Mouse (Mus musculus) spleen, adult 12 weeks (tissue): ENCODE measurements at regions not wholly inside any gene's neighbourhood (a gene's known extent, or its start where the extent isn't known, plus 50 kb on each side); places are given as distances from the start of the nearest gene placed in this dataset.
"Not testable (repeated sequence)": the region's sequence is repeated elsewhere in the genome, so short reads cannot be mapped to it uniquely, and the experiment has no call there.

Source experiments
- DNase-seq: peaks from one replicate; pipeline ENCODE4 v3.0.0; 2022; ENCODE audit warnings: low spot score

DNA sequence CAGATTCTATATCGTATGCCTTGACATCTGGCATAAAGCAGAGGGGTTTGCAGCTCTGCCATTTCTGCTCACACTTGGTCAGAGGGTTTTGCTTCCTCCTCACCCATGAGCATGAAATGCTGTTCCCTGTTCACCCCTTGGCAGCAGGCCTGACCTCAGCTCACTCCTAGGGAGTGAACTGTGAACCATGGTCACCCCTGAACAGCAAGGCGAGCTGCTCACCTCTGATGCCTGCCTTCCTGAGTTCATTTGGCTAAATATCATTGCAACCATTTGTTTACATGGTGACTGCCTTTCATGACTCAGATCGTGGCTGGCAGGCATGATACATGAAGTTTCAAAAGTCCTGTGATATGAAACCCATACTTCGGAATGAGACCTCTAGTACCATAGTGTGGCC is 418.2 kb downstream of the Tcerg1l start:
- no peak for DNase-seq

DNA sequence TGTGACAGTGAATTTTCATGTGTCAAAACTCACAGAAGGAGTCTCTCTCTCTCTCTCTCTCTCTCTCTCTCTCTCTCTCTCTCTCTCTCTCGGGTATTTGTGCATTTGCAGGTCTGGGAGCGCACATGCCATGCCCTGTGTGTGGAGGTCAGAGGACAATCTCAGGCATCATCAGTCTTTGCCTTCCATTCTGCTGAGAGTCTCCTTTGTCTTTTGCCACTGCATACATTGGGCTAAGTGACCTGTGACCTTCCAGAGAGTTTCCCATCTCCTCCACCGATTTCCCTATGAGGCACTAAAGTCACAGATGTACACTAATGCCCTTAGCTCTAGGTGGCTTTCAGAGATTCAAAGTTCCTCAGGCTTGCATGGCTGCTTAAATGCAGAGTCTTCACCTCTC is 391.7 kb downstream of the Tcerg1l start:
- no peak for DNase-seq

DNA sequence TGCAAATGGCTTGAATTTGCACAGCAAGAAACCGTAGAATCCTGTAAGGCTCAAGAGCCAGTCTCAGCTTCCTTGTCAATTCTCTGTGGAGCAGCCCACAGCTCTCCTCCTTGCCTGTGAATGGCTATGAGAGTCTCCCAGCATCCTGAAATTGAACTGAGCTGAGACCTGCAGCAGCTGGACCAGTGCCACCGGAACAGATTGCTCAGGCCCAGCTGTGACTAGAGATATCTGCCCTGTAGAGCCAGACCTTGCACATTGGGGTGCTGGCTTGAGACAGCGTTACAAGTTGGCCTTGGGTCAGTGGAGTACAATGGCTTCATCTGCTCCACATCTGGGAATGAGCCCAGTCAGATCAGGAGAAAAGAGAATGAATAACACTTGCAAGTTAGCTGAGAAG is 390.6 kb downstream of the Tcerg1l start:
- no peak for DNase-seq

DNA sequence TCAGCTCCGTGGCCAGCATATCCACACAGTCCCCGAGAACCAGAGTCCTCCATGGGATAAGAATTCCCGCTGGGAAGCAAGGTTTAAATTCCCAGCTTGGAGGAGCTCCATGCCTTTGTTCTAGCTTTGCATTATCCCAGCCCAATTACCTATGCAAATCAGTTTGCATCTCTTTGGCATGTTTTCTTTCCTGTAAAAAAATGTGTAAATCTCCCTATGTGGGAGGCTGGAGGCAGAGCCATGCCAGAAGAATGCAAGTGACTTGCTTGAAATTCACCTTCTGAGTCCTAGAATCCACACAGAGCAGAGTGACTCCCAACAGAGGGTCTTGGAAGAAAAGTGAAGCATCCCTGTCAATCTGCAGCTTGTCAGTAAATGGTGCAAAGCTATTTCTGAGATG is 388.9 kb downstream of the Tcerg1l start:
- DNase-seq = no peak

DNA sequence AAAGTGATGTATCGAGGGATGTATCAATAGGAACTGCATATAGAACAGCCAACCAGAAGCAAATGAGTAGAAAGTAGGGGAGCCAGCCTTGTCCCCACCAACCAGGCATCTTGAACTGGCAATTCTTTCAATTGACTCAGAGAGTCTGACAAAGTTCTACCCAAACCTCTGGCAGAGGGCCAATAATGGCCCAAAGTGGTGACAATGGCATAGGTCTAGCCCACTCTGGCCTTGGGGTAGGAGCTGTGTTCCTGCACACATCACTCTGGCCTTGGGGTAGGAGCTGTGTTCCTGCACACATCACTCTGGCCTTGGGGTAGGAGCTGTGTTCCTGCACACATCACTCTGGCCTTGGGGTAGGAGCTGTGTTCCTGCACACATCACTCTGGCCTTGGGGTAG is 373.5 kb downstream of the Tcerg1l start:
- DNase-seq = not testable (repeated sequence)

DNA sequence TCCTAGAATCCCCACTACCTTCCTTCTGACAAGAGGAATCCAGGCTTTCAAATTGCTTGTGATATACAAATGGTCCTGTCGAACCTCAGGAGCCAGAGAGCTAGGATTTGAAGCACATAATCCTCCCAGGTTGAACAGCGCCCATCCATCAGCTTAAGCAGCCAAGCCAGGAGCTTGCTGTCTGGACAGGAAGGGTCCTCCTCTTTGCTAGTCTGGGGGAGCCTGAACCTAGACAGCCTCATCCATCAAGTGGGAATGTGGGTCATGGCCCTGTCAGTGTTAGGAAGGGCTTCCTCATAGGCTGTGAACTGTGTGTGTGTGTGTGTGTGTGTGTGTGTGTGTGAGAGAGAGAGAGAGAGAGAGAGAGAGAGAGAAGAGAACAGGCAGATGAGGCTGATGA is 345.8 kb downstream of the Tcerg1l start:
- DNase-seq = no peak

DNA sequence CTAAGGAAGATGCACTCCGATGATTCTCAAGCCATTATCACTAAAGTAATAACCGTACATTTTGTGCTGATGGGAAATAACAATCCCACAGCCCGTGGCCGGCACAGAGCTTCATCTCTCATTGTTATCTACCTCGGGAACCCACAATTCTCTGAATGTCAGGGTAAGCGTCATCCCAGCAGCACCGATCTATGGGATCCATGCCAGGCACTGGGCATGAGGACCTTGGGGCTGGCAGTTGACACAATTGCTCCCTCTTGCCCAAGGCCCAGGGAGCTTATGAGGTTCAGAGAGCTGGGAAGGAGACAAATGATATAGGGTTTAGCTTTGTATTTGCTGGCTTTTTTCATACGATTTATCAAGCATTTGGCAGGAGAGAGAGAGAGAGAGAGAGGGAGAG is 342.8 kb downstream of the Tcerg1l start:
- DNase-seq = no peak

DNA sequence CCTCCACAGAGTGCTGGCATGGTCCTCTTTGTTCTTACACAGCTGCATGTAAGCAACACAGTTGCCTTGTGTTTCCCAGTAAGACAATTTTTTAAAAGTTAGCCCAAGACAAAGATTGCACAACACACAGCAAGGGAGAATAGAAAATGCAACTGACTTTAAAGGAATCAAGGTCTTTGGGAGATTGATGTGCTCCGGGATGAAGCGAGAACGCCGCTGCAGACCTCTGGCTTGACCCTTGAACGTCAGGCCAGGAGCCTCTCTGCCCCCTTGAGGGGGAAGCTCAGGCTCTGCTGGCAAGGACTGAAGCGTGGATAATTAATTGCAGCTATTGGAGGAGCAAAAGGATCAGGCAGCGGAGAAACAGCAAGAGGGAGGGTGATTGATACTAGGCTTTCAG is 336.4 kb downstream of the Tcerg1l start:
- DNase-seq = no peak

DNA sequence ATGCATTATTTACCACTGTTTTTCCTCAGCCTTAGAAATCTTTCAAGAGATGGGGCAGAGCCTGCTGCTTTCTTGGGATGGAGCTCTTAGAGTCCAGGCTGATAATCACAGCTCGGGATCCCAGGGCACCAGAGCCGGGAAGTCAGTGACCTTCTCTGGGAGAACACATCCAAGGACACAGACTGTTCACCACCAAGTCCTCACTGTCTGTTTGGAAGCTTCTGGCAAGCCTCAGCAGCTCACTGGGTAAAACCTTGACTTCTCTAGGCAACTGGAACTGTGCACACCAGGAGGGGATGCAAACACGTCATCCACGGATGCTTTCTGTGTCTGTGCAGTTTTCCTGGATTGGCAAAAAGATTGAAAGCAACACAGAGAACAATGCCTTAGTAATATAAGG is 330.6 kb downstream of the Tcerg1l start:
- DNase-seq = no peak

DNA sequence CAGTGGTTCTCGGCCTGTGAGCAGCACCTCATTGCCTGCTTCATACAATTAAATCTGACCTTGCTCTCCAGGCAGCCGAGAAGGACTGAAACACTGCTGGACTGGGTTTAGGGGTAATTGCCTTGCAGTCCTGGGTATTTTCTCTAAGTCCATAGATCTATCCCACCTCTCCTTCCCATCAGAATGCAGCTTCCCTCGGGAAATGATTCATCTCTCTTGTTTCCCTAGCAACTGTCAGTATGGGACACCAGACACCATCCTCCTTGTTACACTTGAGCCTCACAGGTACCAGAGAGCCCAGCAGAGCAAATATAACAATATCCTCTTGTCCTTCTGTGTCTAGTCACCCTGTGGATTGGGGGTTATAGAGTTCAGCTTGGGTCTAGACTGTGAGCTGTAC is 322.3 kb downstream of the Tcerg1l start:
- DNase-seq = no peak

DNA sequence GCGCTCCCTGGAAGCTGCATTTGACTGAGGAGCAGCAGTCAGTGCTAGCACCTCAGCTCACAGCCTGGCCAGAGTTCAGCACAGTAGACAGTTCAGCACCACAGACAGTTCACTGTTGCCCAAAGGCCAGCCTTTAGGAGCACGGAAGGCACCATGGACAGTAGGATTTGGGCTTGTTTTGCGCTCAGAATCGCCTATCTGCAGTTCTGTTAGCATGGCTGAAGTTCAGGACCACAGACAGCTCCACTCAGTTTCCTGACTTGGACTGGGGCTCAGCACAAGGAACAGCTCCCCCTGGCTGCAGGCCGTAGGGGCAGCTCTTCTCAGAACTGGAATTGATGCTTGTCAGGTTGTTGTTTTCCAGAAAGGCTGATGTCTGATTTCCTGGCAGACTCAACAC is 313.6 kb downstream of the Tcerg1l start:
- no peak for DNase-seq

DNA sequence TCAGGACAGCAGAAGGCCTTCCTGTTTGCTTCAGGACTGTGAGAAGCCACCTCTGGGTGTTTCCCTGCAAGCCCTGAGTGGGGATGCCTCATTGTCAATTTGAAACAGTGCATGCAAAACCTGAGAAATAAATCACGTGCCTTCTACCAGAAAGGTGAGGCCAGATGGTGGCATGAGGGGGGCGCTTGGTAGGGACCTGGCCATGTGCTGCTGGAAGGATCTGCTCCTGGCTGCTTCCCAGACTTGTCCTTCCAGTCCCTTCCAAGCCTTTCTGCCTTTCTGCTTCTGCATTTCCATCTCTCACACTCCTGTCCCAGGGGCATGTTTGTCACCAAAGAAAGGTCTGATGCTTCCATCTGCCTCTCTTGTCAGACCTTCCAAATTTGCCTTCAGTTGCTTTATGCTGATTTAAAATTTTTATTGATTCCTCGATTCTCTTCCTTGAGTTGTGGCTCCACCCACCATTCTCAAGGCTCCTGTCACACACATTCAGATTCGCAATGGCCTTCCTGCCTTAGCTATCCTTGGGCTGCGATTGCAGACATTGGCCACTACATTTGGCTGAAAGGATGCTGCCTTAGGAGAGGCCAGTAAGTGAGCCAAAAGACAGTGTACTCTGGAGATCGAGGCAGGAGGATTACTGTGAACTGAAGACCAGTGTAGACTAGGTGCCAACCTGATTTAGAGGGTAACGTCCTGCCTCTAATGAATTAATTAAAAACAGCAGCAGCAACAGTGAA is 289.9 kb downstream of the Tcerg1l start:
- DNase-seq = no peak

DNA sequence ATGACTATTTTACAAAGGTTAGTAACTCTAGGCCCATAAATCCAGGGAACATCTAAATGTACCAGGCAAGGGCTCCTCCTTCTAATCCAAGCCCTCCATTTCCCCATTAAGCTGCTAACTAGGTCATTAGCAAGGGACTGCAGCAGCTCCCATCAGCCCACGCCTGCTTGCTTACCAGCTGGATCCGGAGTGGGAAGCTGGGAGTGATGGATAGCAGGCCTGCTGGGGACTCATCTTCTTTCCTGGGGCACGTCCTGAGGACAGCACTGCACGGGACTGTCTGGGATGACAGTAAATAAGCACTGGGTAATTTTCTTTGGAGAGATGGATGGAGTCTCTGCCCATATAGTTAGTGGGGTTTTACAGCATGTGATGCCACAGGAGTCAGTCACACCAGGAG is 276.0 kb downstream of the Tcerg1l start:
- DNase-seq = no peak

DNA sequence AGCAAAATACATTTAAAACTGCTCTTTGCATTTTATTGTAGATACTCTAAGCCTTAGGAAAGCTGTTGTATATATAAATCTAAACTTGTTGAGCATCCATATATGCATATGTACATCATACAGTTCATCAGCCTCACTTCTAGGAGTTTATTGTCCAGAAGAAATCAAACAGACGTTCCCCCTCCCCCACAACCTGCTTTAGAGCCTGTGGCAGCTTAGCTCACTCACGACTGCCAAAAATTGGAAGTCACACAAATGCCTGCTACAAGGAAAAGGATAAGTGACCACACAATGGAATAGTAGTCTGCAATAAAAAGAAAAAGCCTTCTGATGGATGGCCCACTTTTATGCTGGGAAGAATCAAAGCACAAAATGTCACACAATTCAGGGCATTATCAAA is 267.8 kb downstream of the Tcerg1l start:
- DNase-seq = no peak

DNA sequence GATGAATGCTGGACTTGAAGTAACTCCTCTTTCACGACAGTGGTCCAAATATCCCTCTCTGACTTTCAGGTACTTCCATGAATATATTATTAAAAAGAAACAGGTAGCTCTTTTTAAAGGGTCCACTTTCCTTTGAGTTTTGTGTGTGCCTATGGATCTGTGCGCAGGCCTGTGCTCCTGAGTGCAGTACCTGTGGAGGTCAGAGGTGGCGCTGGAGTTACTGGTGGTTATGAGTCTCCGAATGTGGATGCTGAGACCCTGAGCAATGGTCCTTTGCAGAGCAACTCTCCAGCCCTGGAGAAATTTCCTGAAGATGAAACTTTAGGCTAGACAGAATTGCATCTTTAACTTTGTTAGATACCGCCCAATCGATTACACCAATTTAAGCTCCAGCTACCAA is 264.1 kb downstream of the Tcerg1l start:
- no peak for DNase-seq

DNA sequence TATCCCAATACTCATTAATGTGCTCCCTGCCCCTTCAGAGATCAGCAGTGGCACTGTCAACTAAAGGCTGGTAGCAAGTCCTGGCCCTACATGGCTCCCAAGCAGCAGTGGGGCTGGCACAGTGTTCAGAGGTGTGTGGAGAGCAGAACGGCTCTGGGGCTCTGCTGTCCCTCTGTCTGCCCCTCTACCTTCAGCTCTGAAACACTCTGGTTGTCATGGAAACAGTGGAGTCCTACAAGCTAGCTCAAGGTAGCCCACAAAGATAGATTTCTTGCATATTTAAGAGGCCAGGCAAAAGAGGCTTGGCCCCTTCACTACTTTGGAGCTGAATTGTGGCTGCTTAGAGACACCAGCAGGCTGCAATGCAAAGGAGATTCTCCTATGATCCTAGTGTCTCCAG is 259.6 kb downstream of the Tcerg1l start:
- DNase-seq = no peak

DNA sequence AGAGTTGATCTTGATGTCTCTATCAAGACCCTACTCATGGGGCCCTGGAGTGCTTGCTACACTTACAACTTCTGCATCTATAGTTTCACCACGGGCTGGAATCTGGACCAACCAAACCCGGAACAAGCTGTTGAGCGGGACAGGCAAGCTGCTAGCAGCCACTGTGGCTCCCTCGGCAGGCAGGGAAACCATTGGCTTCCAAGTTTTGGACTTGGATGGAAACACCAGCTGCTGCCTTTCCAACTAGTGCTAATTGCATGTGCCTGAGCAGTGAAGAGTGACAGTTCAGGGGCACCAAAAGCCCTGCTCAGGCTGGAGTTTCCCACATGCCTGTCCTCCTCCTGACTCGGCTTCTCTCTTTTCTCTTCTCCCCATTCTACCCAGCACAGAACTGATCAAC is 257.8 kb downstream of the Tcerg1l start:
- no peak for DNase-seq

DNA sequence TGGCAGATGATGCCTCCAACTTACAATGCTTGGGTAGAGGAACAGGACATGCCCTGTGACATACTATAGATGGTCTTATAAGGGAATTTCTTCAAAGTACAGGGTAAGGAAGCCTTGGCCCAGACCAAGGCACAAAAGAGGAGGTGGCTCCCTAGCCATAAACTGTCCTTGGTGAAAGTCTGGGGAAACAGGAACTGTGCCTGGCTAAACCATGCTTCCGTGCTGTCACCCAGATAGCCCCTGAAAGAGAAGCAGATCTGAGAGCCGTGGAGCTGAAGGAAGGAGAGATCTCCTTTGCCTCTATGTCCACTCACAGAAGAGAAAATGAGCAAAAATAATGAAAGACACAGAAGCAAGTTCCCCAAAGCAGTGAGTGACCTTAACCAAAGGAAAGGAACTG is 248.0 kb downstream of the Tcerg1l start:
- no peak for DNase-seq

DNA sequence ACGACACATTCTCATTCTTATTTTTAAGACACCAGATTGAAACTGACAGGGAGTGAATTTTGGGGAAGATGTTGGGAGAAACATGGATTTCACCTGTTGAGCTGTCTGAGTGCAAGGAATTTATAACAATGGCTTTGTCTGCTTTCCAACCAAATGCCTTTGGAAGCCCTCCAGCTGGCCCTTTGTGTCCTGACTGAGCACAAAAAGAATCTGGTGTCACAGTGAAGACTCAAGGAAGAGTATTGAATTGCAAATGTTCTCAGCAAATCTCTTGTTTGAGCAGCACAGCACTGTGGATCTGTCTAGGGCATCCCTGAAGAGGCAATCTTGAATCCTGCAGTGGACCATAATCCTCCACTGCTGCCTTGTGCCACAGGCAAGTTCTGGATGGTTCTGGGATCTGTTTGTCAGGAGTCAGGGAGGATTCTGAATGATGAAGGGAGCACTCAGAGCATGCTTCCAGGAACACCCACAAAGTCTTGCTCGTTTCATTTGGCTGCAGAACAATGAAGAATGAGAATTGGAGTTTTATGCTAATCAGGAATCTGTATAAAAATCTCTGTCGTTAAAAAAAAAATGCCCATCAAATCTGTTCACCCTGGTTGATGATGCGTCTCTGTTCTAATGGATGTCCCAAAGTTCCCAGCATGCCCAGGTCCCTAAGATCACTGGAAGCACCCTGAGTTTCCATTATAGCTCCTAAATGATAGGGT is 243.9 kb downstream of the Tcerg1l start:
- DNase-seq = no peak
